Mouse (Mus musculus) hindbrain, postnatal 0 days (tissue): ENCODE data around the gene Kdm1a. TPM values are rescaled to one million over a fixed set of nuclear protein-coding genes. Genes with fewer than 3 reads are reported as not detected.

Experiments used
- ATAC-seq: fragments of 200-750 bp; cut with Nextera tagmentation; 2 replicates; pipeline ENCODE4 v1.8.0; 2017; ENCODE audit warnings: mild to moderate bottlenecking, moderate TSS enrichment, moderate library complexity
- DNase-seq: peaks from one replicate; pipeline ENCODE4 v3.0.0-alpha.2; 2015; ENCODE audit warnings: low spot score
- H3K27ac ChIP-seq: fragments of 300-500 bp; sonication (generic); 2 replicates; pipeline ENCODE4 v1.5.1; 2014; ENCODE audit warnings: mild to moderate bottlenecking
- H3K27me3 ChIP-seq: fragments of 300-500 bp; sonication (generic); 2 replicates; pipeline ENCODE4 v1.6.1; 2014; ENCODE audit warnings: low read length, mixed read lengths; ENCODE audit not compliant: insufficient read depth
- H3K36me3 ChIP-seq: fragments of 300-500 bp; sonication (generic); 2 replicates; pipeline ENCODE4 v1.6.1; 2014; ENCODE audit warnings: low read length, mixed read lengths; ENCODE audit not compliant: insufficient read depth
- H3K4me1 ChIP-seq: fragments of 300-500 bp; sonication (generic); 2 replicates; pipeline ENCODE4 v1.6.1; 2014; ENCODE audit warnings: antibody characterized with exemption, low read length, mixed read lengths; ENCODE audit not compliant: insufficient read depth
- H3K4me2 ChIP-seq: fragments of 300-500 bp; sonication (generic); 2 replicates; pipeline ENCODE4 v1.6.1; 2014; ENCODE audit warnings: low read depth, mild to moderate bottlenecking, low read length, moderate library complexity, mixed read lengths
- H3K4me3 ChIP-seq: fragments of 300-500 bp; sonication (generic); 2 replicates; pipeline ENCODE4 v1.5.1; 2014; ENCODE audit warnings: low read length
- H3K9ac ChIP-seq: fragments of 300-500 bp; sonication (generic); replicated peaks from 2 replicates; pipeline ENCODE4 v1.6.1; 2014; ENCODE audit warnings: mild to moderate bottlenecking, low read length, moderate library complexity, mixed read lengths
- H3K9me3 ChIP-seq: fragments of 300-500 bp; sonication (generic); 2 replicates; pipeline ENCODE4 v1.6.1; 2016; ENCODE audit warnings: low read length, mixed read lengths
- CTCF ChIP-seq: IDR thresholded peaks from 2 replicates; pipeline ENCODE4 v1.5.1; 2016; ENCODE audit warnings: antibody characterized with exemption, control low read depth, low read depth
- WGBS: fragments of 180-500 bp; shearing (Covaris S2); extraction: QIAGEN DNeasy Blood & Tissue Kit; methylation state at CpG from one replicate; pipeline ENCODE4 v1.1.7; 2014; 5-methylcytosine and 5-hydroxymethylcytosine counted together
- polyA plus RNA-seq: library from polyadenylated mRNA; unstranded; fragments of >200 nt; fragmentation: Nextera tagmentation; extraction: Ambion mirVana; gene quantifications from 2 replicates; pipeline ENCODE4 v1.2.1, GENCODE M21; 2015
- total RNA-seq: library from RNA; depleted of rRNA; stranded (reverse); fragments of >200 nt; gene quantifications from 2 replicates; pipeline ENCODE4 v1.2.3, GENCODE M21; 2014

Gene Kdm1a
- total and polyA plus RNA-seq, 2 experiments from 2014 or later = 44.8 to 123 TPM

DNA sequence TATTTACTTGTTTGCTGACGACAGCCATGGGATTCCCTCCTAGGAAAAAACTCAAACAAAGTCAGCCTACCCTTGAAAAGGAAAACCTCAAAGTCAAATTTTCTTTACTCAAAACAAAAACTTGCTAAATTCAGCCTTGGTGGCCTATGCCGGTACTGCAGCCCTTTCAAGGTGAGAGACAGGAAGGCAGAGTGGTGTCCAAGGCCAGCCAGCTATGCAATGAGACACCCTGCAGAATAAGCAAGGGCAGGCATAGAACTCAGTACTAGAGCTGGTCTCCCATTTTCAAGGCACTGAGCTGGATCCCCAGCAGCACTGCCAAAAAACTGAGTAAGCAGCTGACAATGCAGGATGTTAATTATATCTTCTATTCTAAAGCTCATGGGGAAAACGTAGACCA is 33.9 kb downstream of the Kdm1a start:
- H3K4me3 ChIP-seq = no peak overlapping the region
- no peak overlapping the region for H3K27ac ChIP-seq
- DNase-seq = peak; percentile 12
- H3K4me2 ChIP-seq = no peak overlapping the region
- no peaks in the 10 kb centered on the region for H3K27me3 ChIP-seq
- H3K36me3 ChIP-seq = peaks cover 29% of the 10 kb centered on the region
- TF ChIP-seq CTCF = peak; percentile 56
- H3K9me3 ChIP-seq = no peaks in the 10 kb centered on the region
- no peak for ATAC-seq
- no peaks in the 10 kb centered on the region for H3K4me1 ChIP-seq
- no peak overlapping the region for H3K9ac ChIP-seq
- 75% methylated on average over 3 of the region's 3 CpGs for WGBS

DNA sequence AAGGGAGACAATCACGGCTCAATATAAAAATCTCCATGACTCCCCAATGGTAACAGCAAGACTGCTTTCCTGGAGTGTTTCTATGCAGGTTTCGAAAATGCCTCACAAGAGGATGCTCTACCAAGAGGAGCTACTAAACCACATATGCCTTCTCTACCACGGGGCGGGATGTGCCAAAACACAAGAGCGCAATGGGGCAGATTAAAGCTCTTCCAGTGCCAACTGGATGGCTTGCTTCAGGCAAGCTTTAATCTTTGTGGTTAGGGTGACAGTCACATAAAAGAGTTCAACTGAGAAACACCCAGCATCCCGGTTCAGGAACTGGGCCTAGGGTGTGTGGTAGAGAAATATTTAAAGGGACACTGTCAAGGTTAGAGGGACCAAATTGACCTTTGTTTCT is 39.8 kb downstream of the Kdm1a start:
- Histone ChIP-seq H3K27me3 (no peaks in the 10 kb centered on the region), H3K36me3 (peaks cover 32% of the 10 kb centered on the region), H3K4me1 (no peaks in the 10 kb centered on the region), H3K4me2 (no peak overlapping the region), H3K9me3 (no peaks in the 10 kb centered on the region), H3K4me3 (no peak overlapping the region), H3K27ac (no peak overlapping the region), H3K9ac (no peak overlapping the region)
- WGBS = 65% methylated on average over 6 of the region's 6 CpGs
- TF ChIP-seq CTCF = no peak
- ATAC-seq (no peak), DNase-seq (no peak)

DNA sequence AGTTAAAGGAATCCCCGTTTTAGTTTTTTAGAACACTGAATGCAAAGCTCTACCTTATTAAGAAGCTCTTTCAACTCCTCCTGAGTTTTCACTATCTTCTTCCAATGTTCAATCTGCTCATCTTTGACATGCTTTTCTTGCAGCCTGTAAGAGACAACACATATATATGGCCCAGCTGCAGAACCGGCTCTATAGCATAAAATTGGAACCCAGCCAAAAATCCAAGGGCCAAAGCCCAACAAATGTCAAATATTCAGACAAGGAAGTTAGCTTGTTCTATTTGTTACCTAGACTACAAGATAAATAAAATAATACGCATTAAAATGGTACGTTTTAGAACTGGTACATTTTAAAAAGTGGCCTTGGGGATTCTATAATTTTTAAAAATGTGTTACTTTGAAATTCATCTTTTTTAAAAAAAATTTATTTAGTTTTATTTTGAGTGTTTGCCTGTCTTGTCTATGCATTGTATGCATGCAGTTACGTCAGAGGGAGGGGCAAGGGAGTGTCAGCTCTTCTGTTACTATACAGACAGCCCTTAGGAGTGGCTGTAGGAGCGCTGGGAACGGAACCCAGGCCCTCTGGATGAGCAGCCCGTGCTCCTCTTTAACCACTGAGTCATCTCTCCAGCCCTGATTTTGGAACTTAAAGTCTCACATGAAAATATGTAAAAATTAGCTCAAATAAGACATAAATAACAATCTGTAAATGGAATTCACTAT is 42.1 kb downstream of the Kdm1a start:
- DNase-seq (no peak), ATAC-seq (no peak)
- no peak for TF ChIP-seq CTCF
- no peaks in the 10 kb centered on the region for H3K27me3 ChIP-seq
- WGBS = 84% methylated on average over 8 of the region's 8 CpGs
- no peak overlapping the region for H3K9ac ChIP-seq
- no peaks in the 10 kb centered on the region for H3K9me3 ChIP-seq
- H3K4me3 ChIP-seq = no peak overlapping the region
- H3K4me1 ChIP-seq = no peaks in the 10 kb centered on the region
- H3K4me2 ChIP-seq = no peak overlapping the region
- H3K27ac ChIP-seq = no peak overlapping the region
- H3K36me3 ChIP-seq = peaks cover 47% of the 10 kb centered on the region

DNA sequence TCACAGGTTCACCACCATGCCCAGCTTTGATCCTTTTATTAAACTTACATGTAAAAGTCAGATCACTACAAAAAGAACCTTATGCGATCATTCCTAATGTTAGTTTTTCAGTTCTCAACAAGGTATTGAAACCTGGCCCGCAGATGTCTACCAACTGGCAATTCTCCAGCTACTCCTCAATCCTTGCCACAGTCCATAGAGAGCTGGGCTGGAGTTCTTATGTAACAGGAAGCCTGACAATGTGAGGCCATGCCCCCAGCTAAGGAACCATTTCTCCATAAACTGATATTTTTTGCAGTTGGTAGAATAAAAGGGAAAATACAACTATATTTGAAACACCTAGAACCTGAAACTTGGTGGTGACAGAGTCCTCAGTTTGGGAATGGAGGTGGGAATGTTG is 42.8 kb downstream of the Kdm1a start:
- whole genome bisulfite sequencing = 88% methylated on average over 2 of the region's 2 CpGs

GRCm38 (mm10) chr4:136557638-136558037 is 44.9 kb downstream of the Kdm1a start:
- Histone ChIP-seq H3K9ac (no peak overlapping the region), H3K9me3 (no peaks in the 10 kb centered on the region), H3K36me3 (peaks cover 64% of the 10 kb centered on the region), H3K27ac (no peak overlapping the region), H3K4me2 (no peak overlapping the region), H3K4me3 (no peak overlapping the region), H3K4me1 (no peaks in the 10 kb centered on the region), H3K27me3 (no peaks in the 10 kb centered on the region)
- ATAC-seq = no peak
- no peak for DNase-seq
- 88% methylated on average over 2 of the region's 2 CpGs for WGBS
- TF ChIP-seq CTCF = no peak

More for the DNA sequence above, 42.8 kb downstream of the Kdm1a start:
- no peak for TF ChIP-seq CTCF
- Histone ChIP-seq H3K27ac (no peak overlapping the region), H3K27me3 (no peaks in the 10 kb centered on the region), H3K4me1 (no peaks in the 10 kb centered on the region), H3K4me3 (no peak overlapping the region), H3K36me3 (peaks cover 47% of the 10 kb centered on the region), H3K9ac (no peak overlapping the region), H3K4me2 (no peak overlapping the region), H3K9me3 (no peaks in the 10 kb centered on the region)
- DNase-seq (no peak), ATAC-seq (no peak)

DNA sequence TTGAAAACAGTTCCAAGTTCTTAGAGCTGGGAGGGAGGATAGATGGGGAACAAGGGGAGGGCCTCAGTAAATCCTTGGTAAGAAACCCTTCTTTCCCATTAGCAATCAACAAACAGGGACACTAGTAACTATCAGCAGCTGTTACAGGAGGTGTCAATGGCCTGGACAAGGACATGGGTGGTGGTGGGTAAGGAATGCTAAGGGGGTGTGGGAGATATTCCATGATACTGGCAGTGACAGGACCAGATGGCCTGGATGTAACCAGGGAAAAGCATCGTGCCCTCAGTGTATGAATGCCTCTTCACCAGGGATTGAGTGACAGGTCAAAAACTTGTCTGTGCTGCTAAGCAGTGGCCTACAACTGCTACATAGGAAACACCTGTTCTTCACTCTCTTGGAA is 49.4 kb downstream of the Kdm1a start:
- ATAC-seq (no peak), DNase-seq (no peak)
- Histone ChIP-seq H3K4me3 (no peak overlapping the region), H3K4me2 (no peak overlapping the region), H3K27ac (no peak overlapping the region), H3K9ac (no peak overlapping the region), H3K9me3 (no peaks in the 10 kb centered on the region), H3K36me3 (peaks cover 66% of the 10 kb centered on the region), H3K4me1 (peaks cover 5% of the 10 kb centered on the region; the same call in 1 of the 2 replicates), H3K27me3 (no peaks in the 10 kb centered on the region)
- 56% methylated on average over 1 of the region's 1 CpGs for WGBS
- no peak for TF ChIP-seq CTCF

- Histone ChIP-seq H3K4me3 (no peak overlapping the region), H3K27me3 (no peaks in the 10 kb centered on the region), H3K4me1 (peaks cover 8% of the 10 kb centered on the region; the same call in 1 of the 2 replicates), H3K9me3 (no peaks in the 10 kb centered on the region), H3K27ac (peak overlapping the region; percentile 67; the same call in 1 of the 2 replicates), H3K36me3 (peaks cover 57% of the 10 kb centered on the region), H3K9ac (no peak overlapping the region), H3K4me2 (no peak overlapping the region)
- TF ChIP-seq CTCF = no peak
- peak; percentile 46 for DNase-seq
- ATAC-seq = peak; percentile 27; the same call in 1 of the 2 replicates
- WGBS = 65% methylated on average over 1 of the region's 1 CpGs
Measured at GRCm38 (mm10) chr4:136548381-136548801, 54.1 kb downstream of the Kdm1a start.
